Mouse (Mus musculus) lung, postnatal 14 days (tissue): ENCODE results near the gene Exoc6.

Experiments used
- DNase-seq: peaks from one replicate; pipeline ENCODE4 v3.0.0; 2021

Exoc6 gene

DNA sequence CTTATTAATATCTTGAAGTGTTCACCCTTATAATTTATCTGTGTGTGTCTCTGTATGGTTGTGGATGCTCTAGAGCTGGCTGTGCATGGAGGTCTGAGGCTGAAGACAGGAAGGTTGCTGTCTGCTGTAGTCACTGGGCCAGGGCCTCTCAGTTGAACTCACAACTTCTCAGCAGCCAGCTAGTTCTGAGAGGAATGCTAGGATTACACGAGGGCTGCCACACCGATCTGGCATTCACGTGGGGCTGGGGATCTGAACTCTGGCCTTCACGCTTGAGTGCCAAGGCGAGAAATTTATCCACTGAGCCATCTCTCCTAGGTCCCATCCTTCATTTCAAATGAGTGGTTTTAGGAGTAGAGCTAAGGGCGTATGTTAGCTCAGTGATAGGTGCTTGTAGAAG, 30.2 kb downstream of the Exoc6 start:
- DNase-seq = no peak

GRCm38 (mm10) chr19:37585210-37585609, 35.0 kb downstream of the Exoc6 start:
- no peak for DNase-seq

- DNase-seq = no peak
These were observed 35.5 kb downstream of the Exoc6 start for GRCm38 (mm10) chr19:37585684-37586083.

DNA sequence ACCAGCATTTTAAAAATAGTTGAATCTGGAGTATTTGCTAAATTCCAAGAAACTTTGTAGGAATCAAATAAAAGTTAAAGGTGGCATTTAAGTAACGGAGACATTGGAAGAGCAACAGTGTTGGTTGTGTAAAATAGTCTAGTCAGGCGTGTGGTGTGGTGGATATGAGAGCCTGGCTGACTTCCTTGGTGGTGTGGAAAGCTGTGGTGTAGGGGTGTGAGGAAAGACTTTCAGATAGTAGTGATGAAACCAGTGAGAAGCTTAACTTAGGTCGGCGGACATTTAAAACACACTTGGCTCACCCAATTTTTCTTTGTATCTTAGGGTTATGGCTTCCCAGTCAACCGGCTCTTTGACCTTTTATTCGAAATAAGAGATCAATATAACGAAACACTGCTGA, 40.3 kb downstream of the Exoc6 start:
- no peak for DNase-seq

GRCm38 (mm10) chr19:37601968-37602848, 52.0 kb downstream of the Exoc6 start:
- DNase-seq = peak; percentile 68

DNA sequence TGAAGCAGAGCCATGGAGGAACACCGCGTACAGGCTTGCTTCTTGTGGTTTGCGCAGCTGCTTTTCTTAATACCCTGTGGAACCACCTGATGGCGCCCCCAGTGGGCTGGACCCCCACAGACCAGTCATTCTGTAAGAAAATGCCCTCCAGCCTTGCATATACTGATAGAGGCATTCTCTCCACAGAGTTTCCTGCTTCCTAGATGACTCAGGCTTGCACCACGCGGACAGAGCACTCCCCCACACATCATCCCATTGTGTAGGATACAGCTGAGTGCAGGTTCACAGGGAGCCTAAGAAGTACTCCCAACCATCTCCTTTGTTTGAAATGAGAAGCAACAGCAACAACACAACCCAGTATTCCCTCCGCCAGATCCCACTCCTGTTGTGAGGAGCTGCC, 59.8 kb downstream of the Exoc6 start:
- no peak for DNase-seq

GRCm38 (mm10) chr19:37612893-37613292, 62.7 kb downstream of the Exoc6 start:
- DNase-seq = no peak

- DNase-seq = no peak
These were observed 64.9 kb downstream of the Exoc6 start for GRCm38 (mm10) chr19:37615039-37615630.

- DNase-seq = no peak
These were observed 97.8 kb downstream of the Exoc6 start for GRCm38 (mm10) chr19:37647994-37648393.

DNA sequence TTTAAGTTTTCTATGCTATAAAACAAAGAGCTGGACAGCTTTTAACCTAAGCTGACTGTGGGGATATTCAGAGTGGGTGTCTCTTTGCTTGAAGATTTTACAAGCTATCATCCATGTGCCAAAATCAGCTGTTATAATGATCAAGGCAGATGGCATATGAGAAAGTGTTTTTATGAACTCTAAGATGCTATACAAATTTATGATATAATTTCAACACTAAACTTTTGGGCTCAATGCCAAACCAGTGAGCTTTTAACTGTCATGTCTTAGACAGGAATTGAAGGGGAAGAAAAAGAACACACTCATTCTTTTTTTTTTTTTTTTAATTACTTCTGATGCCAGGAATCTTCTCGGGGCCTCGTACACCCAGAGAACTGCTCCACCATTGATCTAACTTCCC, 100.3 kb downstream of the Exoc6 start:
- DNase-seq = no peak

GRCm38 (mm10) chr19:37654012-37654411, 103.8 kb downstream of the Exoc6 start:
- DNase-seq = no peak

- no peak for DNase-seq
These were observed 106.2 kb downstream of the Exoc6 start for GRCm38 (mm10) chr19:37656441-37656840.

- no peak for DNase-seq
These were observed 115.0 kb downstream of the Exoc6 start for GRCm38 (mm10) chr19:37665256-37665655.

DNA sequence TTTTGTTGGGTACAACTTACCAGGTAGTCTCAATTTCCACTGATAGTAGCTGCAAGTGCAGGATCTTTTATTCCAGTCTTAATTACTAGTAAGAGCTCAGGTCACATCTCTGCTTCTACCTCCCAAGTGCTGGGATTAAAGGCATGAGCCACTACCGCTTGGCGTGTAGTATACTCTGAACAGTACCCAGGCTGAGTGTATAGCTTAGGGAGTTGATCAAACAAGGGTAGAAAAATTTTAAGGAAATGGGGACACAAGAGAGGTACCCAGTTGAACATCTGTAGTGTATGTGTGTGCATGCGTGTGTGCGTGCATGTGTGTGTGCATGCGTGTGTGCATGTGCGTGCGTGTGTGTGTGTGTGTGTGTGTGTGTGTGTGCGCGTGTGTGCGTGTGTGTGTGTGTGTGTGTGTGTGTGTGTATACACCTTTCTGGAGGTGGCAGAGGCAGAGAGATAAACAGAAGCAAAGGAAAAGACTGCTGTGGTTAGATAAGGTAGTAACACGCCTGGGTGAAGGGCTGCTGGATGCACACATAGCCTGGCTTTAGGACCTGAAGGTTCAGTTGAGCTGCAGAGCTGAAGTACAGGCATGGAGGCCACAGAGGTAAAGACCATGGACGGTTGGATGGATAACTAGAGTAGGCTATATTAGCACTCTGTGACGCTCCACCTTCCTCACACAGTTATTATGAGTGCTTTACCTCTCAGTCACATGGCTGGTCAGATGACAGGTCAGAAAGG, 117.8 kb downstream of the Exoc6 start:
- DNase-seq = no peak

- no peak for DNase-seq
These were observed 118.4 kb downstream of the Exoc6 start for GRCm38 (mm10) chr19:37668657-37669056.

- no peak for DNase-seq
These were observed 119.3 kb downstream of the Exoc6 start for GRCm38 (mm10) chr19:37669486-37669885.

- DNase-seq = no peak
These were observed 123.2 kb downstream of the Exoc6 start for GRCm38 (mm10) chr19:37673393-37673792.

DNA sequence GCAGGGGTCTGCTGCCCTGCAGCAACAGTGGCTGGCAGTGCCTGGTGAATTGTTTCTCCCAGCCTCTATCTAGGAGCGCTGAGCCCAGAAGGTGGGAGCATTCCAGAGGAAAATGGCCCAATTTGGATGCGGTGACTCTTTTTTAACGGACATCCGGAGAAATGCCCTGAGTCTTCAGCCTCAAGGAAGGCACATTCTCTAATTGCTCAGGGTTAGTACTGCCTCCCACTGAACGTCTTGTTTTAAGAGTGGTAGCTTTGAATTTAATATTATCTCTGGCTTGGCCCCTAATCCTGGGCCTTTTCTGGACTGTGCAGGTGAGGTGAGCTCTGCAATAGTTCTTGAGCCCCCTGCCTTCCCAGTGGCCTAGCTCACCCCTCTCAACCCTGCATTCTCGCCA, 135.1 kb downstream of the Exoc6 start, which contains the start of gene Cyp26c1:
Gene Cyp26c1, plus strand, starts transcription at position 301 of the 400 bp plus-strand sequence.
- no peak for DNase-seq

DNA sequence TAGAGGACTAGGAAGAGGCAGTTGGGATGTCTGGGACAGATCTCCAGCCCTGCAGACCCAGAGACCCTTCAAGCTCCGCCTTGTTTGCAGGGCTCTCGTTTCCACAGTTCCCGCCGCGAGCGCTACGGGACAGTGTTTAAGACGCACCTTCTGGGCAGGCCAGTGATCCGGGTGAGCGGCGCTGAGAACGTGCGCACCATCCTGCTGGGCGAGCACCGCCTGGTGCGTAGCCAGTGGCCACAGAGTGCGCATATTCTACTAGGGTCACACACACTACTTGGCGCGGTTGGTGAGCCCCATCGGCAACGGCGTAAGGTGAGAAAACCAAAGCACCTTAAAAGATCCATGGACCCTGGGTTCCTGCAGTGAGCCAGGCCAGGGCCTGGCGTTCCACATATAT, 136.1 kb downstream of the Exoc6 start:
- no peak for DNase-seq

DNA sequence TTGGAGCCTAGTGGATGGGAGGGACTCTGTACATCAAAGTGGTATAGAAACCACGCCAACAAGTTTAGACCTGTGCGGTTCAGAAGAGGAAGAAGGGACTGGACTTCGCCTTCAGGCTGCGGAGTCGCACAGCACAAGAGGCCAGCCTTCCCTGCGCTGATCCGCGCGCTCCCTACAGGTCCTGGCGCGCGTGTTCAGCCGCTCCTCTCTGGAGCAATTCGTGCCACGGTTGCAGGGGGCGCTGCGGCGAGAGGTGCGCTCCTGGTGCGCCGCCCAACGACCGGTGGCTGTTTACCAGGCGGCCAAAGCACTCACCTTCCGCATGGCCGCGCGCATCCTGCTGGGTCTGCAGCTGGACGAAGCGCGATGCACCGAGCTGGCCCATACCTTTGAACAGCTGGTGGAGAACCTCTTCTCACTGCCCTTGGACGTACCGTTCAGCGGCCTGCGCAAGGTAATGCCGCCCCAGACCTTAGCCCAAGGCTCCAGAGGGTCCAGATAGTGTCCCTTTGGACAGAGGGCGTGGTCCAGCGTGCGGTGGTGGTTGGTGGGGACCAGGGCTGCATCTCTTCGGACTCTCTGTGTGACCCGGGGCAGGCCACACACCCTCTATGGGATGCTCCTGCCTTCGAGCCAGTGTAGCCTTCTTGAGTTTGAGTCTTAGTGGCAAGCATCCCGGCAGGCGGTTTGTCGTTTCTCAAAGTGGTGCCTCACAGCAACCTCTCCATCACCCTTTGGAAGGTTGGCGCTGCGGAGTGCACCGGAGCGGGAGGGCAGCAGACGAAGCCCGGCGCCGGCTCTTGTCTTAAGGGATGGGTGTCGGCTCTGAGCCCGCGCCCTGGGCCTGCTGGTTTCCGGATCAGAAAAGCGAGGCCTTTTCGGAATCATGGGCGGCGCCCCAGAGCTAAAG, 137.0 kb downstream of the Exoc6 start:
- peak; percentile 15 for DNase-seq

GRCm38 (mm10) chr19:37689478-37689877, 139.3 kb downstream of the Exoc6 start:
- no peak for DNase-seq

DNA sequence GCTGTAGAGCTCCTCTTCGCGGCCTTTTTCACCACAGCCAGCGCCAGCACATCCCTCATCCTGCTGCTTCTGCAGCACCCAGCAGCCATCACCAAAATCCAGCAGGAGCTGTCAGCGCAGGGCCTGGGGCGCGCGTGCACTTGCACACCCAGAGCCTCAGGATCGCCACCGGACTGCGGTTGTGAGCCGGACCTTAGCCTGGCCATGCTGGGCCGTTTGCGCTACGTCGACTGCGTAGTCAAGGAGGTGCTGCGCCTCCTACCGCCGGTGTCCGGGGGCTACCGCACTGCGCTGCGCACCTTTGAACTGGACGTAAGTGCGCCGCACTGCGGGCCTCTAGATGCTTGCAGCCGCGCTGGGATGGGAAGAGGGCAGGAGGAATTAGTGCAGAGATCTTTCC, 140.5 kb downstream of the Exoc6 start:
- peak; percentile 10 for DNase-seq

DNA sequence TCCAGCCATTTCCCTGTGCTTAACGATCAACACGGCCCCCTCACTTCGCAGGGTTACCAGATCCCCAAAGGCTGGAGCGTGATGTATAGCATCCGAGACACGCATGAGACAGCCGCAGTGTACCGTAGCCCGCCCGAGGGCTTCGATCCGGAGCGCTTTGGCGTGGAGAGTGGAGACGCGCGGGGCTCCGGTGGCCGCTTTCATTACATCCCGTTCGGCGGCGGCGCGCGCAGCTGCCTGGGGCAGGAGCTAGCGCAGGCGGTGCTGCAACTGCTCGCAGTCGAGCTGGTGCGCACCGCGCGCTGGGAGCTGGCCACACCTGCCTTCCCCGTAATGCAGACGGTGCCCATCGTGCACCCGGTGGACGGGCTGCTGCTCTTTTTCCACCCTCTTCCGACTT, 142.7 kb downstream of the Exoc6 start:
- DNase-seq = no peak
